Mouse (Mus musculus) heart, postnatal 0 days (tissue): ENCODE measurements around the gene Glt28d2. TPM values are rescaled to one million over a fixed set of nuclear protein-coding genes. Genes with fewer than 3 reads are reported as not detected.
A peak's percentile ranks its signal among the peaks of the same experiment; 100 is the strongest.

Experiments used
- ATAC-seq: fragments of 200-750 bp; cut with Nextera tagmentation; 2 replicates; pipeline ENCODE4 v1.8.0; 2017; ENCODE audit warnings: low read depth, moderate number of reproducible peaks, moderate library complexity; ENCODE audit not compliant: insufficient read depth
- DNase-seq: peaks from one replicate; pipeline ENCODE4 v3.0.0-alpha.2; 2016; ENCODE audit warnings: low spot score
- H3K27ac ChIP-seq: fragments of 300-500 bp; sonication (generic); 2 replicates; pipeline ENCODE4 v1.5.1; 2014; ENCODE audit warnings: low read depth, mild to moderate bottlenecking
- H3K27me3 ChIP-seq: fragments of 300-500 bp; sonication (generic); 2 replicates; pipeline ENCODE4 v1.6.1; 2014; ENCODE audit warnings: low read length, mixed read lengths; ENCODE audit not compliant: control insufficient read depth, insufficient read depth
- H3K36me3 ChIP-seq: fragments of 300-500 bp; sonication (generic); replicated peaks from 2 replicates; pipeline ENCODE4 v1.6.1; 2014; ENCODE audit warnings: low read length, mixed read lengths; ENCODE audit not compliant: control insufficient read depth, insufficient read depth
- H3K4me1 ChIP-seq: fragments of 300-500 bp; sonication (generic); 2 replicates; pipeline ENCODE4 v1.6.1; 2014; ENCODE audit warnings: antibody characterized with exemption; ENCODE audit not compliant: control insufficient read depth, insufficient read depth
- H3K4me2 ChIP-seq: fragments of 300-500 bp; sonication (generic); 2 replicates; pipeline ENCODE4 v1.6.1; 2014; ENCODE audit warnings: low read depth, mild to moderate bottlenecking, low read length, moderate library complexity
- H3K4me3 ChIP-seq: fragments of 300-500 bp; sonication (generic); 2 replicates; pipeline ENCODE4 v1.5.1; 2014; ENCODE audit warnings: low read depth, low read length
- H3K9ac ChIP-seq: fragments of 300-500 bp; sonication (generic); replicated peaks from 2 replicates; pipeline ENCODE4 v1.6.1; 2014; ENCODE audit warnings: low read depth, low read length, mixed read lengths
- H3K9me3 ChIP-seq: fragments of 300-500 bp; sonication (generic); replicated peaks from 2 replicates; pipeline ENCODE4 v1.6.1; 2016; ENCODE audit warnings: low read length; ENCODE audit not compliant: control insufficient read depth
- CTCF ChIP-seq: IDR thresholded peaks from 2 replicates; pipeline ENCODE4 v1.5.1; 2016; ENCODE audit warnings: antibody characterized with exemption, control low read depth, low read depth
- EP300 ChIP-seq: IDR thresholded peaks from 2 replicates; pipeline ENCODE4 v1.6.1; 2016; ENCODE audit warnings: antibody characterized with exemption, low read depth
- WGBS: fragments of 180-500 bp; shearing (Covaris S2); extraction: QIAGEN DNeasy Blood & Tissue Kit; methylation state at CpG from one replicate; pipeline ENCODE4 v1.1.7; 2014; 5-methylcytosine and 5-hydroxymethylcytosine counted together
- polyA plus RNA-seq: library from polyadenylated mRNA; unstranded; fragments of >200 nt; fragmentation: Nextera tagmentation; extraction: Ambion mirVana; gene quantifications from 2 replicates; pipeline ENCODE4 v1.2.1, GENCODE M21; 2015
- total RNA-seq: library from RNA; depleted of rRNA; stranded (reverse); fragments of >200 nt; gene quantifications from 2 replicates; pipeline ENCODE4 v1.2.3, GENCODE M21; 2014; ENCODE audit warnings: low replicate concordance; rRNA removed

The Glt28d2 gene
- 3.9 and 5.3 TPM in 2 replicates for total RNA-seq
- 3.0 and 3.6 TPM in 2 replicates for polyA plus RNA-seq

DNA sequence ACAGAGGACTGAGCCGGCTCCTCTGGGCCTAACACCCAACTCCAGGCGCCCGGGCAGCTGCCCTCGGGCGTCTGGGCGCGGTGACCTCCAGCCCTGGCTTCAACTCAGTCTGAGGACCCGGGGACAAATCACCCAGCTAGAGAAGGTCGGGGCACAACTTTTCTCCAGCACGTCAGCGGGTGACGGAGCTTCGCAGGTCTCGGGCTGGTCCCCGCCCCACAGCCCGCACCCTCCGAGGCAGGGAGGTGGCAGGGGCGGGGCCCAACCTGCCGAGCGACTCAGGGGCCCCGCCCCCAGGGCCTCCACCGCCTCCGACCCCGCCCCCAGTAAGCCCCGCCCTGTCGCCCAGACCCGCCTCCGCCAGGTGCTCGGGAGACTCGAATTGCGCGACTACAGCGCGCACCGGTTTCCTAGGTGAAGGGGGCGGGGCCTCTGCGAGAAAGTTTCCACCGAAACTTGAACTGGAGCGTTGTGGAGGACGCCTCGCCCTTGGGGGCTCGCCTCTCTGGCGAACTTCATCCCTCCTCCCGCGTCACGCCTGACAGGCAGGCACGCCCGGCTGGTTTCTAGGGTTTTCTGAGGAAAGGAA lies at the start of gene Glt28d2, which contains the start of gene Gm37240:
Gene Glt28d2 (minus strand): TSS at position 278 of the 589 bp plus-strand sequence.
Gene Gm37240 (minus strand): TSS at position 280 of the 589 bp plus-strand sequence.
- no peaks in the 10 kb centered on the region for H3K36me3 ChIP-seq
- 1% methylated on average over 47 of the region's 48 CpGs for WGBS
- H3K4me1 ChIP-seq, result peaks cover 23% of the 10 kb centered on the region; the same call in 1 of the 2 replicates
- TF ChIP-seq EP300 (no peak), CTCF (no peak)
- DNase-seq, result peak; percentile 89
- no peaks in the 10 kb centered on the region for H3K27me3 ChIP-seq
- H3K9me3 ChIP-seq, result no peaks in the 10 kb centered on the region
- H3K27ac ChIP-seq, result peak within 1 kb of the TSS; percentile 91
- peak within 1 kb of the TSS; percentile 73 for H3K4me2 ChIP-seq
- H3K9ac ChIP-seq, result peak within 1 kb of the TSS; percentile 77
- ATAC-seq, result peak; percentile 95
- H3K4me3 ChIP-seq, result peak within 1 kb of the TSS; percentile 65

DNA sequence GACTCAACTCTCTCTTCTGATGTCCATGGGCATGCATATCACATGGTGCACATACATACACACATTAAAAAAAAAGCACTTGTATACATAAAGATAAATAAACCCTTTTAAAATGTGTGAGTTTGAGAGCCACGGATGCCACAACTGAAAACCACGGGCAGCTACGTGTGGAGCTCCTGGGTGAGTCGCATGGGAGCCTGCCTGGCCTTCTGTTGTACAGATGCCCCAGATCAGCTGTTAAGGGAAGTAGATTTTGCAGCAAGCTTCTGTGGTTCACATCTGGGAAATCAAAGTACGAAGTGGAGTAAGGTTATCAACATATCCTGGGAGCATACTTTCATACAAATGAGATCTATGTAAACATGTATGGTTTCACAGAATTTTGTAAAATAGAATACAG lies 46.3 kb upstream of the Glt28d2 start:
- WGBS, result 83% methylated on average over 5 of the region's 5 CpGs

DNA sequence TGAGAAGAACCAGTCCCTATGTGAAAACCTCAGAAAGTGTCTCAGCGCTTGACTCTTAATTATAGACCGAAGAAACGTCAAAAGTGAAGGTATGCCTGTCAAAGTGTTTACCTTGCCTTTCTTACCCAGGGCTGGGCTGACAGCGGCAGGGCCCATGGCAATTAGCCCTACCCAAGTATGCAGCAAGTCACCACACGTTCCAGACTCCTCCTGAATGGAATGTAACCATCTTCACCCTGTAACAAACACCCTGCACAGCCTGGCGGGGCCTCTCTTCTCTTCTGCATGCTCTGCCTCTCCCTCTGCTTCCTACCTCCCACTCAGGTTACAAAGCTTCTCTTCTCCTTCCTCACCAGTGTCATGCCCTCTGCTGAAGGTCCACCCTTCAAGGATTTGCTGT lies 44.5 kb upstream of the Glt28d2 start:
- no peak overlapping the region for H3K9ac ChIP-seq
- no peak overlapping the region for H3K4me3 ChIP-seq
- H3K9me3 ChIP-seq, result 0 out of 2 replicates have a peak, but pooled peaks cover under 1% of the 10 kb centered on the region
- no peaks in the 10 kb centered on the region for H3K36me3 ChIP-seq
- 0 out of 2 replicates have a peak, but pooled peaks cover 3% of the 10 kb centered on the region for H3K4me1 ChIP-seq
- DNase-seq (no peak), ATAC-seq (no peak)
- 83% methylated on average over 6 of the region's 6 CpGs for WGBS
- no peak overlapping the region for H3K4me2 ChIP-seq
- H3K27ac ChIP-seq, result no peak overlapping the region
- TF ChIP-seq CTCF, result no peak
- no peak for TF ChIP-seq EP300
- H3K27me3 ChIP-seq, result no peaks in the 10 kb centered on the region

More for the DNA sequence above, 46.3 kb upstream of the Glt28d2 start:
- H3K4me2 ChIP-seq, result no peak overlapping the region
- H3K9me3 ChIP-seq, result 0 out of 2 replicates have a peak, but pooled peaks cover 3% of the 10 kb centered on the region
- no peak overlapping the region for H3K9ac ChIP-seq
- DNase-seq, result no peak
- H3K4me3 ChIP-seq, result no peak overlapping the region
- no peak overlapping the region for H3K27ac ChIP-seq
- no peaks in the 10 kb centered on the region for H3K36me3 ChIP-seq
- ATAC-seq, result no peak
- H3K27me3 ChIP-seq, result no peaks in the 10 kb centered on the region
- H3K4me1 ChIP-seq, result no peaks in the 10 kb centered on the region
- TF ChIP-seq EP300 (no peak), CTCF (no peak)

DNA sequence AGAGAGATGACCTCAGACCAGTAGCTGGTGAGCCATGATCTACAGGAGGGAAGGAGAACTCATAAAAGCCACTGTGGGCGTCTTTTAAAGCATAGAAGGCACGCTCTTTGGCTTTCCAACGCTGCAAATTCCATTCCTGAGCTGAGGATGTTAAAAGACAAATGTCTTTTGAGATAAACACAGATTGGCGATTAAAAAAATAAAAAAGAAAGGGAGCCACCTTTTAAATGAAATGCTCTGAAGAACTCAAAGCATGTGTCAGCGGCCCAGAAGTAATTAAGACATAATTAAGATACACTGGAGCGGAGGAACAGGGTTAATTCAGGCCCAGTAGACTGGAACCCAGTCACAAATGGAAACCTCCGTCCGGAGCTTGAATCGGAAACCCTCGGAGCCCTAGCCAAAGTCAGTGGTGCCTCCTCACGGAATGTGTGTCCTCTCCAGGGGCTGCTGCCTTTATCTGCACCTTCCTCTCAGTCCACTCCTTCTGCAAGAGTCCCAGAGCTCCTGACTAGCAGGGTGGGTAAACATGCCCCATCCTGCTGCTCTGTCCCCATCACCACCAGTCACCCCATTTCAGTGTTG lies 43.4 kb upstream of the Glt28d2 start:
- DNase-seq, result no peak
- no peak for TF ChIP-seq CTCF
- TF ChIP-seq EP300, result no peak
- H3K27ac ChIP-seq, result no peak overlapping the region

DNA sequence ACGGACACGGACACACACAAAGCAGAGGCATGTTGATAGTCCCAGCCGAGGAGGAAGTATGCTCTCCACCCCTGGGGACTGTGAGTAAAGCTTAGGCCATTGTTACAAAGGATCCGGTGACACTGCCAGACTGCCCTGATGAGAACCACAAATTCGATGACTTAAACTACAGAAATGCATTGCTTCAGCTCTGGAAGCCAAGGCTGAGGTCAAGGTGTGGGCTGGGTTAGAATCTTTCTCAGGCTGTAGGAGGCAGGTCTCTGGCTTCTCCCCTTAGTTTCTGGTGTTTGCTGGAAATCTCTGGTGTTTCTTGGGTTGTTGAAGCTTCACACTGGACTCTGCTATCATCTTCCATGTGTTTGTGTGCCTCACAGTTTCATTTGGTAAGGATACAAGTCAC lies 42.4 kb upstream of the Glt28d2 start:
- Histone ChIP-seq H3K9ac (no peak overlapping the region), H3K4me3 (no peak overlapping the region), H3K9me3 (no peaks in the 10 kb centered on the region), H3K4me2 (no peak overlapping the region), H3K4me1 (0 out of 2 replicates have a peak, but pooled peaks cover 3% of the 10 kb centered on the region), H3K27ac (no peak overlapping the region), H3K27me3 (no peaks in the 10 kb centered on the region), H3K36me3 (no peaks in the 10 kb centered on the region)
- 0 out of 2 replicates have a peak, but pooled peaks have one; percentile 49 for ATAC-seq
- peak; percentile 23 for DNase-seq
- WGBS, result 57% methylated on average over 5 of the region's 5 CpGs
- TF ChIP-seq EP300, result no peak
- TF ChIP-seq CTCF, result no peak

More for the DNA sequence above, 43.4 kb upstream of the Glt28d2 start:
- Histone ChIP-seq H3K9ac (no peak overlapping the region), H3K4me1 (0 out of 2 replicates have a peak, but pooled peaks cover 3% of the 10 kb centered on the region), H3K9me3 (no peaks in the 10 kb centered on the region), H3K27me3 (no peaks in the 10 kb centered on the region), H3K4me2 (no peak overlapping the region), H3K36me3 (no peaks in the 10 kb centered on the region), H3K4me3 (no peak overlapping the region)
- no peak for ATAC-seq
- 82% methylated on average over 11 of the region's 11 CpGs for WGBS
